Mouse (Mus musculus) intestine, postnatal 0 days (tissue): ENCODE measurements around the gene Hvcn1. TPM values are rescaled to one million over a fixed set of nuclear protein-coding genes. Genes with fewer than 3 reads are reported as not detected.

Experiments
- ATAC-seq: fragments of 200-750 bp; cut with Nextera tagmentation; 2 replicates; pipeline ENCODE4 v1.8.0; 2017; ENCODE audit warnings: mild to moderate bottlenecking, moderate TSS enrichment, moderate library complexity
- H3K27ac ChIP-seq: fragments of 300-500 bp; sonication (generic); 2 replicates; pipeline ENCODE4 v1.5.1; 2014; ENCODE audit warnings: mild to moderate bottlenecking, low read depth, low read length, moderate library complexity
- H3K27me3 ChIP-seq: fragments of 300-500 bp; sonication (generic); replicated peaks from 2 replicates; pipeline ENCODE4 v1.6.1; 2014; ENCODE audit warnings: low read length, mixed read lengths; ENCODE audit not compliant: control insufficient read depth, insufficient read depth
- H3K36me3 ChIP-seq: fragments of 300-500 bp; sonication (generic); 2 replicates; pipeline ENCODE4 v1.6.1; 2014; ENCODE audit warnings: mild to moderate bottlenecking, moderate library complexity; ENCODE audit not compliant: control insufficient read depth, insufficient read depth
- H3K4me1 ChIP-seq: fragments of 300-500 bp; sonication (generic); replicated peaks from 2 replicates; pipeline ENCODE4 v1.6.1; 2014; ENCODE audit warnings: antibody characterized with exemption, low read length, mixed read lengths; ENCODE audit not compliant: control insufficient read depth, insufficient read depth
- H3K4me2 ChIP-seq: fragments of 300-500 bp; sonication (generic); replicated peaks from 2 replicates; pipeline ENCODE4 v1.6.1; 2014; ENCODE audit warnings: low read depth, mild to moderate bottlenecking, moderate library complexity
- H3K4me3 ChIP-seq: fragments of 300-500 bp; sonication (generic); 2 replicates; pipeline ENCODE4 v1.5.1; 2014; ENCODE audit warnings: low read depth, low read length
- H3K9ac ChIP-seq: fragments of 300-500 bp; sonication (generic); 2 replicates; pipeline ENCODE4 v1.6.1; 2014; ENCODE audit warnings: mild to moderate bottlenecking, low read depth, low read length
- H3K9me3 ChIP-seq: fragments of 300-500 bp; sonication (generic); 2 replicates; pipeline ENCODE4 v1.6.1; 2016; ENCODE audit warnings: mixed run types; ENCODE audit not compliant: control insufficient read depth
- CTCF ChIP-seq: sonication (generic); IDR thresholded peaks from 2 replicates; pipeline ENCODE4 v1.5.1; 2016; ENCODE audit warnings: low read depth, mild to moderate bottlenecking, control low read depth, antibody characterized with exemption, moderate library complexity
- WGBS: fragments of 180-500 bp; shearing (Covaris S2); extraction: QIAGEN DNeasy Blood & Tissue Kit; methylation state at CpG from one replicate; pipeline ENCODE4 v1.1.7; 2014; 5-methylcytosine and 5-hydroxymethylcytosine counted together
- polyA plus RNA-seq: library from polyadenylated mRNA; unstranded; fragments of >200 nt; fragmentation: Nextera tagmentation; extraction: Ambion mirVana; gene quantifications from 2 replicates; pipeline ENCODE4 v1.2.1, GENCODE M21; 2015

Gene Hvcn1
- polyA plus RNA-seq, 1 experiment from 2014 or later = 3.6 TPM

- Histone ChIP-seq H3K4me2 (no peak overlapping the region), H3K27me3 (no peaks in the 10 kb centered on the region), H3K36me3 (no peaks in the 10 kb centered on the region), H3K4me1 (no peaks in the 10 kb centered on the region), H3K4me3 (no peak overlapping the region), H3K9ac (no peak overlapping the region), H3K9me3 (no peaks in the 10 kb centered on the region), H3K27ac (no peak overlapping the region)
- ATAC-seq = no peak
- WGBS = 84% methylated on average over 7 of the region's 7 CpGs
- TF ChIP-seq CTCF = no peak
Observed at GRCm38 (mm10) chr5:122218928-122219327, 12.3 kb downstream of the Hvcn1 start.

DNA sequence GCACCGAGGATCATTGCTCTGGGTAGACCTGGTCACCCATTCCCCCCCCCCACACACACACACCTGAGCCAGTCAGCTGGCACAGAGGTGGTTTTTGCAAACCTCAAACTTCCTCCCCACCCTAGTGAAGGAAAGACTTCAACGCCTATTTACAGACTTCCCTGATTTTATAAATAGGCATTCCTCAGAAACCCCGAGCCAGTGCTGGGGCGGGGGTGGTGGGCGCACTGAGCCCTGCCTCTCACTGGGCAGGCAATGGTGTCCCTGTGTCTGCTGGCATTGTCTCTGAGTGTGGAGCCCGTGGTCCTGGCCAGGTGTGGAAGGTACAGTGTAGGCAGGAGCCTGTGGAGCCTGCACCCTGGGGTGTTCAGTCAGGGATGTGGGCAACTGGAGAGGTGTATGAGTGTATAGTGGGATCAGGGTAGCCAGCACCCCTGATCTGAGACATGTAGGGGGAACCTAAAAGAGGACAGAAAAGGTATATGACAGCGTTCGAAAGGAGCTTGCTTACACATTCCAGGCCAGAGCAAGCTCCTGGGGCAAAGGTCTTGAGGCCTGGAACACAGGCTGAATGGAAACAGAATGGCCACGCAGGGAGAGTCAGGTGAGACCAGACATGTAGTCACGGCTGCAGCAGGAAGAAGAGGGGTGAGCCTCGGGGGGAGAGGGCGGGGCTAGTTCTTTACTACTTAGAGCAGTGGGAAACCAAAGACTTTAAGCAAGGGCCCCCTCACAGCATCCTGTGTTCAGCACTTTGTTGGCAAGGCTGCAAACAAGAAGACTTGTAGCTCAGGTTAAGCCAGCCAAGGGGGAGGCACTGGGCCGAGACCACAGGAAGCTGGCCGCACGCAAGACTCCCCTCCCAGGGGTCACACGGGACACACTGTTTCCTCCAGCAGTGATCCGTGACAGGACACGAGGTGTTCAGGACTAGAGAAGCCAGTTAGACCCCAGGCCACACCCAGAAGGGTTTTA is 13.3 kb downstream of the Hvcn1 start:
- TF ChIP-seq CTCF = no peak
- Histone ChIP-seq H3K36me3 (no peaks in the 10 kb centered on the region), H3K9ac (no peak overlapping the region), H3K27ac (no peak overlapping the region), H3K4me3 (no peak overlapping the region), H3K4me2 (no peak overlapping the region), H3K27me3 (no peaks in the 10 kb centered on the region), H3K9me3 (no peaks in the 10 kb centered on the region), H3K4me1 (no peaks in the 10 kb centered on the region)
- peak; percentile 46; the same call in 1 of the 2 replicates for ATAC-seq
- WGBS = 49% methylated on average over 18 of the region's 18 CpGs

GRCm38 (mm10) chr5:122221085-122221484 is 14.5 kb downstream of the Hvcn1 start:
- no peaks in the 10 kb centered on the region for H3K27me3 ChIP-seq
- no peak overlapping the region for H3K9ac ChIP-seq
- H3K4me3 ChIP-seq = no peak overlapping the region
- no peaks in the 10 kb centered on the region for H3K9me3 ChIP-seq
- ATAC-seq = no peak
- 86% methylated on average over 4 of the region's 4 CpGs for WGBS
- H3K36me3 ChIP-seq = no peaks in the 10 kb centered on the region
- H3K27ac ChIP-seq = no peak overlapping the region
- no peaks in the 10 kb centered on the region for H3K4me1 ChIP-seq
- no peak for TF ChIP-seq CTCF
- H3K4me2 ChIP-seq = no peak overlapping the region

DNA sequence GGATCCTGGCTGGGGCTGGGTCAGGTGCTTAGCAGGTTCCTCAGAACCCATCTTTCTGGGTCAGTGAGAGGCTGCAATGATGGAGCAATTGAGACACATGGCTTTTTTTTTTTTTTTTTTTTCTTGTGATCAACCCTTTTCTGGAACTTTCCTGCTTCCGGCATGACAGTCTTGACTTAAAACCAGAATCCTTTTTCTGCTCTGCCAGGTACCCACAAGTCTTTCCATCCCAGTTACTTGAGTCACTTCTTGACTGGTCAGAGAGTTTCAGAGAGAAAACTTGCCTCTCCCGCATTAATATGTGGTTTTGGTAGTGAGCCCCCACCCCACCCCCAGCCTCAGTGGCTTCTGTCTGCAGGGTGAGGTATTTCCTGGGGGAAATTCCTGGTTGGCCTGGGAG is 17.7 kb downstream of the Hvcn1 start:
- no peaks in the 10 kb centered on the region for H3K9me3 ChIP-seq
- 93% methylated on average over 2 of the region's 2 CpGs for WGBS
- H3K27me3 ChIP-seq = no peaks in the 10 kb centered on the region
- no peak overlapping the region for H3K4me3 ChIP-seq
- no peak overlapping the region for H3K27ac ChIP-seq
- TF ChIP-seq CTCF = no peak
- no peak overlapping the region for H3K4me2 ChIP-seq
- no peaks in the 10 kb centered on the region for H3K36me3 ChIP-seq
- no peak for ATAC-seq
- H3K9ac ChIP-seq = no peak overlapping the region
- H3K4me1 ChIP-seq = no peaks in the 10 kb centered on the region

GRCm38 (mm10) chr5:122228271-122228765 is 21.7 kb downstream of the Hvcn1 start:
- ATAC-seq = no peak
- Histone ChIP-seq H3K4me2 (no peak overlapping the region), H3K36me3 (no peaks in the 10 kb centered on the region), H3K4me1 (no peaks in the 10 kb centered on the region), H3K4me3 (no peak overlapping the region), H3K9ac (no peak overlapping the region), H3K9me3 (no peaks in the 10 kb centered on the region), H3K27ac (no peak overlapping the region), H3K27me3 (no peaks in the 10 kb centered on the region)
- 65% methylated on average over 3 of the region's 3 CpGs for WGBS
- no peak for TF ChIP-seq CTCF

GRCm38 (mm10) chr5:122228772-122229171 is 22.2 kb downstream of the Hvcn1 start:
- Histone ChIP-seq H3K27me3 (no peaks in the 10 kb centered on the region), H3K4me3 (no peak overlapping the region)
- 60% methylated on average over 3 of the region's 4 CpGs for WGBS

More at GRCm38 (mm10) chr5:122228772-122229171, 22.2 kb downstream of the Hvcn1 start:
- TF ChIP-seq CTCF = no peak
- Histone ChIP-seq H3K9ac (no peak overlapping the region), H3K4me2 (no peak overlapping the region), H3K4me1 (no peaks in the 10 kb centered on the region), H3K27ac (no peak overlapping the region), H3K36me3 (no peaks in the 10 kb centered on the region), H3K9me3 (no peaks in the 10 kb centered on the region)
- no peak for ATAC-seq
